Comparison of ENCODE assay signal across 50 mouse cellular contexts in genomic region chr16:58861479-58861878, GRCm38 (mm10). TPM values are rescaled to one million over a fixed set of nuclear protein-coding genes. Genes with fewer than 3 reads are reported as not detected.
"Had no signal": no experiment of that assay in that cellular context is flagged by ENCODE, and none has a peak within 500 bp of the region (broad histone marks: within the 10 kb centered on the region; RNA-seq: fewer than 3 reads in every experiment).

No protein-coding gene starts in this region.

- H3K4me1 ChIP-seq: heart, embryonic 12.5 days; heart, embryonic 13.5 days; heart, embryonic 15.5 days; hindbrain, embryonic 10.5 days; hindbrain, embryonic 13.5 days; hindbrain, embryonic 15.5 days; intestine, embryonic 15.5 days; kidney, embryonic 15.5 days had no signal

- ATAC-seq: hindbrain, embryonic 16.5 days; hindbrain, postnatal 0 days; inflammation-experienced regulatory T-cells, adult 6 months; intestine, embryonic 15.5 days; intestine, embryonic 16.5 days; intestine, postnatal 0 days had no signal

- DNase-seq: heart, postnatal 10 days; heart, postnatal 14 days; heart, postnatal 36 days; heart, postnatal 4 days; kidney, adult 11 months; kidney, adult 18-20 months; kidney, adult 2 months; kidney, adult 8-10 months; kidney, adult 9 months; kidney, postnatal 10 days; kidney, postnatal 14 days; kidney, postnatal 25 days; kidney, postnatal 36 days; kidney, postnatal 4 days; layer of hippocampus, adult 9-11 months; layer of hippocampus, postnatal 36 days had no signal

- H3K27me3 ChIP-seq: heart, embryonic 12.5 days; heart, embryonic 13.5 days; heart, embryonic 15.5 days; hindbrain, embryonic 13.5 days; hindbrain, embryonic 15.5 days; intestine, embryonic 15.5 days; kidney, embryonic 15.5 days had no signal

- H3K4me3 ChIP-seq: heart, embryonic 12.5 days; heart, embryonic 13.5 days; heart, embryonic 15.5 days; hindbrain, embryonic 10.5 days; hindbrain, embryonic 13.5 days; hindbrain, embryonic 15.5 days; intestine, embryonic 15.5 days; kidney, embryonic 15.5 days; layer of hippocampus, adult 2 months; left cerebral cortex, adult 2 months had no signal

- H3K27ac ChIP-seq: heart, embryonic 13.5 days; heart, embryonic 15.5 days; hindbrain, embryonic 10.5 days; hindbrain, embryonic 13.5 days; hindbrain, embryonic 14.5 days; hindbrain, embryonic 15.5 days; hindbrain, postnatal 0 days; intestine, embryonic 15.5 days; kidney, embryonic 15.5 days; kidney, postnatal 0 days; layer of hippocampus, adult 2 months; left cerebral cortex, adult 2 months had no signal

- H3K9me3 ChIP-seq: heart, embryonic 12.5 days; heart, embryonic 13.5 days; heart, embryonic 15.5 days; hindbrain, embryonic 10.5 days; hindbrain, embryonic 13.5 days; hindbrain, embryonic 15.5 days; intestine, embryonic 15.5 days; kidney, embryonic 15.5 days had no signal

- H3K36me3 ChIP-seq: heart, embryonic 12.5 days; heart, embryonic 13.5 days; heart, embryonic 15.5 days; hindbrain, embryonic 10.5 days; hindbrain, embryonic 13.5 days; hindbrain, embryonic 15.5 days; intestine, embryonic 15.5 days; kidney, embryonic 15.5 days had no signal

- H3K9ac ChIP-seq: heart, embryonic 12.5 days; heart, embryonic 13.5 days; heart, embryonic 15.5 days; hindbrain, embryonic 13.5 days; hindbrain, embryonic 14.5 days; hindbrain, embryonic 15.5 days; intestine, embryonic 15.5 days; kidney, embryonic 15.5 days had no signal

- H3K4me2 ChIP-seq: heart, embryonic 12.5 days; heart, embryonic 13.5 days; heart, embryonic 15.5 days; hindbrain, embryonic 13.5 days; hindbrain, embryonic 14.5 days; hindbrain, embryonic 15.5 days; intestine, embryonic 15.5 days; kidney, embryonic 15.5 days had no signal

RNA-seq across cellular contexts. Expression of gene Olfr177, which starts 13.1 kb away (rescaled TPM):
- total RNA-seq: heart, postnatal 10 days; heart, postnatal 14 days; heart, postnatal 25 days; heart, postnatal 36 days; heart, postnatal 4 days; hematopoietic stem cell, adult 5-6 weeks; hindbrain, postnatal 0 days; layer of hippocampus, adult 18-20 months; layer of hippocampus, adult 2 months; layer of hippocampus, adult 8-10 months; layer of hippocampus, postnatal 10 days; layer of hippocampus, postnatal 14 days; layer of hippocampus, postnatal 25 days; layer of hippocampus, postnatal 36 days; left cerebral cortex, adult 18-20 months; left cerebral cortex, adult 2 months; left cerebral cortex, adult 8-10 months had no signal
- polyA plus RNA-seq: heart, embryonic 12.5 days; heart, embryonic 13.5 days; heart, embryonic 14.5 days; heart, embryonic 15.5 days; heart, embryonic 16.5 days; heart, postnatal 0 days; hindbrain, embryonic 10.5 days; hindbrain, embryonic 11.5 days; hindbrain, embryonic 13.5 days; hindbrain, embryonic 14.5 days; hindbrain, embryonic 15.5 days; hindbrain, embryonic 16.5 days; hindbrain, postnatal 0 days; inflammation-experienced regulatory T-cells, adult 6 months; intestine, embryonic 14.5 days; intestine, embryonic 15.5 days; intestine, embryonic 16.5 days; intestine, postnatal 0 days; kidney, adult 2 months; kidney, embryonic 14.5 days; kidney, embryonic 15.5 days; kidney, embryonic 16.5 days; kidney, postnatal 0 days; large intestine, adult 2 months had no signal

RNA-seq across cellular contexts. Expression of gene Olfr178, which starts 30.4 kb away (rescaled TPM):
- total RNA-seq: heart, postnatal 10 days; heart, postnatal 14 days; heart, postnatal 25 days; heart, postnatal 36 days; heart, postnatal 4 days; hematopoietic stem cell, adult 5-6 weeks; hindbrain, postnatal 0 days; layer of hippocampus, adult 18-20 months; layer of hippocampus, adult 2 months; layer of hippocampus, adult 8-10 months; layer of hippocampus, postnatal 10 days; layer of hippocampus, postnatal 14 days; layer of hippocampus, postnatal 25 days; layer of hippocampus, postnatal 36 days; left cerebral cortex, adult 18-20 months; left cerebral cortex, adult 2 months; left cerebral cortex, adult 8-10 months had no signal
- polyA plus RNA-seq: heart, embryonic 12.5 days; heart, embryonic 13.5 days; heart, embryonic 14.5 days; heart, embryonic 15.5 days; heart, embryonic 16.5 days; heart, postnatal 0 days; hindbrain, embryonic 10.5 days; hindbrain, embryonic 11.5 days; hindbrain, embryonic 13.5 days; hindbrain, embryonic 14.5 days; hindbrain, embryonic 15.5 days; hindbrain, embryonic 16.5 days; hindbrain, postnatal 0 days; inflammation-experienced regulatory T-cells, adult 6 months; intestine, embryonic 14.5 days; intestine, embryonic 15.5 days; intestine, embryonic 16.5 days; intestine, postnatal 0 days; kidney, adult 2 months; kidney, embryonic 14.5 days; kidney, embryonic 15.5 days; kidney, embryonic 16.5 days; kidney, postnatal 0 days; large intestine, adult 2 months had no signal

RNA-seq across cellular contexts. Expression of gene Olfr175-ps1, which starts 34.9 kb away (rescaled TPM):
- total RNA-seq: heart, postnatal 10 days; heart, postnatal 14 days; heart, postnatal 25 days; heart, postnatal 36 days; heart, postnatal 4 days; hematopoietic stem cell, adult 5-6 weeks; hindbrain, postnatal 0 days; layer of hippocampus, adult 18-20 months; layer of hippocampus, adult 2 months; layer of hippocampus, adult 8-10 months; layer of hippocampus, postnatal 10 days; layer of hippocampus, postnatal 14 days; layer of hippocampus, postnatal 25 days; layer of hippocampus, postnatal 36 days; left cerebral cortex, adult 18-20 months; left cerebral cortex, adult 2 months; left cerebral cortex, adult 8-10 months had no signal
- polyA plus RNA-seq: heart, embryonic 12.5 days; heart, embryonic 13.5 days; heart, embryonic 14.5 days; heart, embryonic 15.5 days; heart, embryonic 16.5 days; heart, postnatal 0 days; hindbrain, embryonic 10.5 days; hindbrain, embryonic 11.5 days; hindbrain, embryonic 13.5 days; hindbrain, embryonic 14.5 days; hindbrain, embryonic 15.5 days; hindbrain, embryonic 16.5 days; hindbrain, postnatal 0 days; intestine, embryonic 14.5 days; intestine, embryonic 15.5 days; intestine, embryonic 16.5 days; intestine, postnatal 0 days; kidney, adult 2 months; kidney, embryonic 14.5 days; kidney, embryonic 15.5 days; kidney, embryonic 16.5 days; kidney, postnatal 0 days; large intestine, adult 2 months had no signal
